Mouse (Mus musculus): ENCODE measurements around the gene Npr2.
"Not testable (repeated sequence)": the region's sequence is repeated elsewhere in the genome, so short reads cannot be mapped to it uniquely, and the experiment has no call there.

Npr2 gene

GRCm38 (mm10) chr4:43631046-43631955, at the start of gene Npr2:
TSS of gene Npr2 (plus strand) at chr4:43631935.
- no peak for DNase-seq (ENCODE audit: low spot score)

- DNase-seq (ENCODE audit: low spot score): no peak
These were observed 49.5 kb upstream of the Npr2 start for GRCm38 (mm10) chr4:43582241-43582640.

- no peak for DNase-seq (ENCODE audit: low spot score)
These were observed 48.3 kb upstream of the Npr2 start for GRCm38 (mm10) chr4:43583421-43583820.

GRCm38 (mm10) chr4:43584444-43585416, 47.0 kb upstream of the Npr2 start, which contains the start of gene Msmp:
TSS of gene Msmp (minus strand) at chr4:43584494.
- no peak for DNase-seq (ENCODE audit: low spot score)

- DNase-seq (ENCODE audit: low spot score): no peak
These were observed 46.1 kb upstream of the Npr2 start for GRCm38 (mm10) chr4:43585682-43586081.

- DNase-seq (ENCODE audit: low spot score): no peak
These were observed 45.3 kb upstream of the Npr2 start for GRCm38 (mm10) chr4:43586411-43586810.

GRCm38 (mm10) chr4:43587681-43588080, 44.1 kb upstream of the Npr2 start:
- DNase-seq (ENCODE audit: low spot score): no peak

GRCm38 (mm10) chr4:43591543-43591942, 40.2 kb upstream of the Npr2 start:
- no peak for DNase-seq (ENCODE audit: low spot score)

GRCm38 (mm10) chr4:43591961-43592360, 39.8 kb upstream of the Npr2 start:
- no peak for DNase-seq (ENCODE audit: low spot score)

GRCm38 (mm10) chr4:43593453-43593852, 38.3 kb upstream of the Npr2 start:
- DNase-seq (ENCODE audit: low spot score): no peak

- not testable (repeated sequence) for DNase-seq (ENCODE audit: low spot score)
These were observed 35.1 kb upstream of the Npr2 start for GRCm38 (mm10) chr4:43596597-43596996.

GRCm38 (mm10) chr4:43598200-43598599, 33.5 kb upstream of the Npr2 start:
- no peak for DNase-seq (ENCODE audit: low spot score)

- no peak for DNase-seq (ENCODE audit: low spot score)
These were observed 32.9 kb upstream of the Npr2 start for GRCm38 (mm10) chr4:43598650-43599380.

- no peak for DNase-seq (ENCODE audit: low spot score)
These were observed 31.4 kb upstream of the Npr2 start for GRCm38 (mm10) chr4:43600195-43600934.

GRCm38 (mm10) chr4:43604099-43604498, 27.6 kb upstream of the Npr2 start:
- DNase-seq (ENCODE audit: low spot score): no peak

- no peak for DNase-seq (ENCODE audit: low spot score)
These were observed 26.7 kb upstream of the Npr2 start for GRCm38 (mm10) chr4:43604751-43605685.

GRCm38 (mm10) chr4:43612534-43612933, 19.2 kb upstream of the Npr2 start:
- no peak for DNase-seq (ENCODE audit: low spot score)

- no peak for DNase-seq (ENCODE audit: low spot score)
These were observed 18.5 kb upstream of the Npr2 start for GRCm38 (mm10) chr4:43613060-43613730.

- no peak for DNase-seq (ENCODE audit: low spot score)
These were observed 11.5 kb upstream of the Npr2 start for GRCm38 (mm10) chr4:43620146-43620778.

All from layer of hippocampus, adult 11-12 months (tissue).